In genomic region chr3:52929827-52930605, GRCm38 (mm10) we compare ENCODE assay signal across 20 mouse cellular contexts.
DNase-seq lines count a peak whose midpoint lies in the region; ATAC-seq lines count a peak whose summit lies in the region.
"Had no signal": no experiment of that assay in that cellular context is flagged by ENCODE, and none has a peak within 500 bp of the region (broad histone marks: within the 10 kb centered on the region; RNA-seq: fewer than 3 reads in every experiment).

No protein-coding gene starts in this region.

- DNase-seq in CD4-positive, CD25-positive, alpha-beta regulatory T cell, adult 2 months (ENCODE audit: low read depth, low spot score) = peak; percentile 86
- DNase-seq in T-cell, adult 2 months (ENCODE audit: low spot score) = peak; percentile 80
- no peak for DNase-seq in limb, embryonic 10.5 days (ENCODE audit: low spot score)
- peak; percentile 88 for DNase-seq in thymus, postnatal 0 days (ENCODE audit: low spot score)
- DNase-seq in layer of hippocampus, adult 8-10 months (ENCODE audit: low spot score in 2 of 2) = no peak
- no peak for DNase-seq in left cerebral cortex, adult 11 months (ENCODE audit: low spot score)
- DNase-seq in gastrocnemius, postnatal 25 days = no peak
- DNase-seq: adrenal gland, adult 8-10 months; cerebellum, adult 2 months; forebrain, postnatal 0 days; gastrocnemius, postnatal 10 days; kidney, postnatal 4 days; left cerebral cortex, postnatal 4 days; right cerebral cortex, postnatal 14 days had no signal

- no peak for ATAC-seq in megakaryocyte-erythroid progenitor cell, adult 5-6 weeks (replicated peaks; ENCODE audit: low FRiP score, low TSS enrichment, poor library complexity, severe bottlenecking)
- ATAC-seq: forebrain, postnatal 0 days; intestine, embryonic 16.5 days; liver, embryonic 12.5 days; lung, postnatal 0 days had no signal

- 68% methylated on average over 13 of the region's 13 CpGs for WGBS in limb, embryonic 10.5 days

- peak overlapping the region; percentile 36; the same call in 1 of the 2 replicates for H3K27ac ChIP-seq in limb, embryonic 10.5 days
- H3K27ac ChIP-seq: heart, embryonic 13.5 days; liver, embryonic 12.5 days had no signal

- no peak overlapping the region for H3K4me3 ChIP-seq in limb, embryonic 10.5 days
- H3K4me3 ChIP-seq: heart, embryonic 13.5 days; liver, embryonic 12.5 days; myocyte had no signal

- H3K36me3 ChIP-seq in limb, embryonic 10.5 days = no peaks in the 10 kb centered on the region
- H3K36me3 ChIP-seq: heart, embryonic 13.5 days; liver, embryonic 12.5 days had no signal

- no peaks in the 10 kb centered on the region for H3K27me3 ChIP-seq in limb, embryonic 10.5 days (ENCODE audit: low read depth, poor library complexity, severe bottlenecking)
- H3K27me3 ChIP-seq: heart, embryonic 13.5 days; liver, embryonic 12.5 days had no signal

- H3K4me1 ChIP-seq in limb, embryonic 10.5 days = peaks cover 7% of the 10 kb centered on the region
- H3K4me1 ChIP-seq: liver, embryonic 12.5 days had no signal

- H3K9me3 ChIP-seq in limb, embryonic 10.5 days (replicated peaks) = no peaks in the 10 kb centered on the region
- H3K9me3 ChIP-seq: liver, embryonic 12.5 days had no signal

Comparison
In these comparisons a context has a peak if more than half of its experiments do, and no peak if none do; other contexts are left out.
1. DNase-seq: peak in CD4-positive, CD25-positive, alpha-beta regulatory T cell, adult 2 months (single experiment), T-cell, adult 2 months (single experiment) and thymus, postnatal 0 days (single experiment); none in limb, embryonic 10.5 days (single experiment), layer of hippocampus, adult 8-10 months (0 of 2), left cerebral cortex, adult 11 months (single experiment) and gastrocnemius, postnatal 25 days (single experiment).